Mouse (Mus musculus) left cerebral cortex, adult 2 months (tissue): Measurements from ENCODE around the gene Pex19. TPM values are rescaled to one million over a fixed set of nuclear protein-coding genes. Genes with fewer than 3 reads are reported as not detected.

Experiments
- DNase-seq, 2 experiments: peaks; one replicate each; pipeline ENCODE4 v3.0.0; 2021 to 2022; ENCODE audit warnings: low spot score in 2 of 2, mixed read lengths in 1 of 2; ENCODE audit errors: extremely low spot score in 1 of 2
- H3K27ac ChIP-seq: fragments of 200-600 bp; 2 replicates; pipeline ENCODE4 v1.8.1; 2022
- H3K4me3 ChIP-seq: fragments of 200-600 bp; 2 replicates; pipeline ENCODE4 v1.8.1; 2022
- CTCF ChIP-seq: fragments of 200-600 bp; IDR thresholded peaks from 2 replicates; pipeline ENCODE4 v1.8.1; 2022; ENCODE audit warnings: antibody characterized with exemption, mild to moderate bottlenecking, moderate library complexity
- intact Hi-C: fragments of 180-260 bp; cut with DNase I; formaldehyde crosslinking; loops from one replicate; pipeline ENCODE4 v1.15.1; 2025
- long read RNA-seq, 2 experiments: library from polyadenylated mRNA; stranded (forward); transcript quantifications; one replicate each; pipeline ENCODE4 v2.0.0; 2021; ENCODE audit warnings: borderline mapping rate in 2 of 2
- total RNA-seq, 2 experiments: library from RNA; stranded (reverse); gene quantifications; 2 replicates each; pipeline ENCODE4 v1.2.3; 2021

Pex19 gene
- total RNA-seq = 10 to 100 TPM; 82.8 to 92.4 TPM
- long read RNA-seq, experiment 1, transcript Pex19-201 (8 exons, 1,917 nt) = major isoform, 76 of 115 reads
- long read RNA-seq, experiment 1, partial matches to known transcripts = 3 of 115 reads
- long read RNA-seq, experiment 1, other reads (novel, unspliced or antisense) = 35 of 115 reads
- long read RNA-seq, experiment 2, transcript Pex19-201 (8 exons, 1,917 nt) = major isoform, 53 of 78 reads
- long read RNA-seq, experiment 2, partial matches to known transcripts = 3 of 78 reads
- long read RNA-seq, experiment 2, other reads (novel, unspliced or antisense) = 21 of 78 reads

DNA sequence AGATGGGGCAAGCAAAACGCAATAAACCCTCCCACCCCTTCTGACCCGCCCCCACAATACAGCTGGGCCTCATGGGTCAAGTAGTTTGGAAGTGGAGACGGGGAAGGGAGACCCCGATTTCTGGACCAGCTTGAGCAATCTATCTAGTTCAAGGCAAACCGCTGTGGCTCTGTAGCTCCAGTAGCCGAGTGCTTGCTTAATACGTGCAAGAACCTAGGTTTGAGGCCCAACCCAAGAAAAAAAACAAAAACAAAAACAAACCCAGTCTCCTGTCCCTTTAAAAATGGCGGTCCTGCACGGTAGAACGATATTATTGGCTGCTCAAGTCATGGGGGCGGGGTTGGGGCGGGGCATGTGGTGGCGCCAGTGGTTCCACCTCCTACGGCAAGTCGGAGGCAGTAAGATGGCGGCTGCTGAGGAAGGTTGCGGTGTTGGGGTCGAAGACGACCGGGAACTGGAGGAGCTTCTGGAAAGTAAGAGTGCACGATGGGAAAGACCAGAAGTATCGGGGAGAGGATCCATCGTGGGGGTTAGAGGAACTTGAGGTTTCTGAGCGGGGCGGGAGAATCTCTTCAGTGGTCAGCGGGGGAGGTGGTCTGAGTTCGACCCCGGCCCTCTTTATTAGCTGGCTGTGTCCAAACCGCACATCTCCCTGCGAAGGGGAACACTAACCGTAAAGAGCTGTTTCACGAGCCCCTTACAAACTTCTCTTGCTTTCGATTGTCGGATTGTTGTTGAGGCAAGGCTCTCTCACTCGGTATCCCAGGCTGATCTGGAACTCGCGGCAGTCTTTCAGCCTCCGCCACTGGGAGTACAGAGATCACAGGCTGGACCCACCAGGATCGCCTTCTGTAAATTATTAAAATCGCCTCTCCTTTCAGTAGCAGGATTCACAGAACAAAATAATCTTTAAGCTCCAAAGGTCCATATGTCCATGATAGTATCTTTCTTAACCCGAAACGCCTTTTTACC is at the start of gene Pex19:
Pex19 (plus strand) TSS at position 380 of the 972 bp plus-strand sequence.
- no peak for TF ChIP-seq CTCF
- intact Hi-C loops = loop anchor here (5.0 kb wide), 1 partner anchor 79 kb away; no protein-coding TSS in a partner anchor
- DNase-seq = peak; percentile 75 to 77
- H3K4me3 ChIP-seq = peak within 1 kb of the TSS; percentile 94
- H3K27ac ChIP-seq = peak within 1 kb of the TSS; percentile 77

DNA sequence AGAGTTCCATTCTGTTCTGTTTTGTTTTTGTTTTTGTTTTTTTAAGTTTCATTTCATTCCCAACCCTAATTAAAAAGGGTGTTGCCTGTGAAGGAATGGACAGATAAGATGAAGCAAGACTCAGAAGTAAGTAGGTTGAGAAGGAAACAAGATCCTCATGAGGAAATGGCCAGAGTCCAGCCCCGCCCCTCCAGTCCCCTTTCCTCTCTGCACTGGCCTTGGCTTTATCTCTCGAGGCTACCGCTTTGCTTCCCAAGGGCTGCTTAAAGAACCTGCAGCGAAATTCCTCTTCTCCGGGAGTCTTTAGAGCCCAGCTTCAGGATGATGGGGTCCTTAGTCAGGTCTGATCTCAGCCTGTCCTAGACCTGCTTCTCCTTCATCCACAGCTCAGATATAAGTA is 48.6 kb upstream of the Pex19 start:
- H3K4me3 ChIP-seq = no peak overlapping the region
- TF ChIP-seq CTCF = no peak
- intact Hi-C loops = no loop called here
- no peak for DNase-seq
- H3K27ac ChIP-seq = no peak overlapping the region

DNA sequence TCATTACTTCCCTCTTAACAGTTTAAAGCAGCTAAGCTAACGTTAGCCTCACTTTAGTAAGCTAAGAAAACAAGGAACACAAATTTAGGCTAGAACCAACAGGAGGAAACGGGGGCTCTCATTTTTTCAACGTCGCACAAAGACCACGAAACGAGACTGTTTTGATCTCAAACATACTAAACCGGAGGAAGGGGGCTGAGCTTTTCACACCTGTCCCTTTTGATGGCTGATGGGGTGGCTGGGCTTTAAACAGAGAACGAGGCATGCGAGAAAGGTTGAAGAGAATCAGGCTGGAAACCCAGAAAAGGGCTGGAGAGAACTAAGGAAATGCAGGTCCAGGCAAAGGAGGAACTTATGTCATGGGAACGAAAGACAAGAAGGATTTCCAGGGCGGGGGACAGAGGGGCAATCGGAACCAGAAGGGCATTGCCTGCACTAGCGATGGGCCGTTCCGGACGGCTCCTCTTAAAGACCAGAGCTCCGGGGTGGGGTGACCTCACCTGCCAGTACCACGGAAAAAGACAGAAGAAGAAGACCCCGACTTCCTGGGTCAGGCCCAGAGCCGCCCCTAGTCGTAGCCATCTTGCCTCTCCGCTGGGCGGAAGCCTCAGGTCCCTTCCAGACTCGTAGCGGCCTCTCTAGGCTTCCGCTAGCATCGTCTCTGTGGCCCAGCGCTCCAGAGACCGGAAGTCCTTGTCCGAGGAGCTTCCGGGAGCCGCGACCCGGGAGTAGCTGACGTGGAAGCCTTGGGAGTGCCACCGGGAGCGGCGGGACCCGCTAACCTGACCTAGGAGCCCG is 44.3 kb upstream of the Pex19 start, which contains the start of the genes Copa and Ncstn:
Copa (plus strand) TSS at position 429 of the 798 bp plus-strand sequence.
Ncstn (minus strand) TSS at position 695 of the 798 bp plus-strand sequence.
- Histone ChIP-seq H3K27ac (peak within 1 kb of the TSS; percentile 99), H3K4me3 (peak within 1 kb of the TSS; percentile 91)
- TF ChIP-seq CTCF = peak; percentile 31
- DNase-seq = peak; percentile 90 to 91
- intact Hi-C loops = no loop called here

DNA sequence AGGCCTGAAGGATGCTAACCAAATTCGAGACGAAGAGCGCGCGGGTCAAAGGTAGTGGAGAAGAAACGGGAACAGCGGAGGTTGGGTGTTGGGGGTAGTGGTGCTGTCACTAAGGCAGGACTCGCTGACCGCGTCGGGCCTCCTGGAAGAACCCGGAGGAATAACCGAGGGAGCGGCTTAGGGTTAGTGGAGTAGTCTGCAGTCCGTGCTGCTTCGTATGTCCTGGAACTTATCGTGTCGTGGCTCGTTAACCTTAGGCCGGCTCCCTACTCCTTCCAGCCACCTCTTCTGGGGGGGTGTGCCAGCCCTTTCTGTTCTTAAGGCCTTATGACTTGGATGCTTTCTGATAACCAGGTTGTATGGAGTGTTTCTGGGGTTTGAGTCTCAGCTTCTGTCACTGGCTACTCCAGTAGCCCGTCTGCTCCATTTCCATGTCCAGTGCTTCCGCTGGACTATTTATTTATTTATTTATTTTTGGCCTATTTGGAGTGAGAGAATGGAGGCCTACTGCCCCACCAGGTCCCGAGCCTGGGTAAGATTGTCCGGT is 43.6 kb upstream of the Pex19 start:
- TF ChIP-seq CTCF = no peak
- no peak for DNase-seq
- peak overlapping the region; percentile 99 for H3K27ac ChIP-seq
- peak overlapping the region; percentile 91 for H3K4me3 ChIP-seq
- intact Hi-C loops = no loop called here

DNA sequence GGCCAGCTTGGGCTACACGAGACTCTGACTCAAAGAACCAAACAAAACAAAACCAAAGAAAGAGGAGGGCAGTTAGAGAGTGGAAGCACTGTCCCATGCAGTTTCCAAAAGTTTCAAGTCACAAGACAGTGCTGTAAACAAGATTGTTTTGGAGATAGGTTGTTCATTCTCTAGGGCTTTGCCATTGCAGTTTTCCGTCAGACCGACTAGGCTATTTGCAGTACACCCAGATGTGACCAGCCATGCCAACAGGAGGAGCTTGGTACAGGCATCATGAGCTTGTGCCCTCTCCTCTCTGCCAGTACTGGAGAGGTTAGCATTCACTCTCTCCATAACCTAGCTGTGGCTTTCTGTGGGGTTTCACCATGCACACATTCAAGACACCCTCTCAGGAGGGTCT is 33.0 kb upstream of the Pex19 start:
- no peak overlapping the region for H3K4me3 ChIP-seq
- no peak for DNase-seq
- H3K27ac ChIP-seq = no peak overlapping the region
- no peak for TF ChIP-seq CTCF
- intact Hi-C loops = no loop called here

DNA sequence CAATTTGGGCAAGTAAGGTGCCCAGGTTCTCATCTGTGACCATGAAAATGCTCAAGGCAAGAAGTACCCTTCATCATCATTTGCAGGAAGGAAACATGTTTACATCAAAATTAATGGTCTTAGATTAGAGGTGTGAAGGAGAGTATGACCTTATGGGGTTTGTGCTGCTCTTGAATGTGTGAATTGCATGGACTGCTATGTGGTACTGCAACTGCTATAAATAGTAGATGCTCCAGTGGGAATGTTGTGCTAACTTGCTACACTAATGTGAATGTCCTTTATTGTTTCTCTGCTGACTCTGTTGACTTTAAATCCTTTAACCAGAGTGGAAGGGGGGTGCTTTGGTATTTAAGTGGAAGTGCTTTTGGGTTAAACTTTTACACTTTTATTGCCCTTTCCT is 32.3 kb upstream of the Pex19 start:
- intact Hi-C loops = no loop called here
- Histone ChIP-seq H3K27ac (no peak overlapping the region), H3K4me3 (no peak overlapping the region)
- TF ChIP-seq CTCF = no peak
- DNase-seq = no peak

DNA sequence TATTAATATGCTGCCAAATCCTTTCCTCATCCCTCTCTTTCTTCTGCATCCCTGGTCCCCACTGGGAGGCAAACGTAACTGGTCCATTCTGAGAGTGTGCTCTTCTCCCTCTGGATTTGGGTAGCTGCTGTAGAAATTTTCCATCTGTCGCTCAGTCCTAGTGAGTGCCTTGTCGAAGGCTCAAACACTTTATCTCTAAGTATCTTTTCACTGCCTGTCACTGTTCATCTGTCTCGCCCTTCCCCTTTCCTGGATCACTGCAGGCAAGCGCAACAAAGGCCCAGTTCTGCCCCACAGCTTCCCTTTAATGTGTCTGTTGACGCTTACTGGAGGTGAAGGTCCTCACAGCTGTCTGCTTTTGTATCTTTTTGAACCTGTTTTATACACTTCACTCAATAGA is 31.4 kb upstream of the Pex19 start:
- Histone ChIP-seq H3K4me3 (no peak overlapping the region), H3K27ac (no peak overlapping the region)
- intact Hi-C loops = no loop called here
- TF ChIP-seq CTCF = no peak
- DNase-seq = no peak

DNA sequence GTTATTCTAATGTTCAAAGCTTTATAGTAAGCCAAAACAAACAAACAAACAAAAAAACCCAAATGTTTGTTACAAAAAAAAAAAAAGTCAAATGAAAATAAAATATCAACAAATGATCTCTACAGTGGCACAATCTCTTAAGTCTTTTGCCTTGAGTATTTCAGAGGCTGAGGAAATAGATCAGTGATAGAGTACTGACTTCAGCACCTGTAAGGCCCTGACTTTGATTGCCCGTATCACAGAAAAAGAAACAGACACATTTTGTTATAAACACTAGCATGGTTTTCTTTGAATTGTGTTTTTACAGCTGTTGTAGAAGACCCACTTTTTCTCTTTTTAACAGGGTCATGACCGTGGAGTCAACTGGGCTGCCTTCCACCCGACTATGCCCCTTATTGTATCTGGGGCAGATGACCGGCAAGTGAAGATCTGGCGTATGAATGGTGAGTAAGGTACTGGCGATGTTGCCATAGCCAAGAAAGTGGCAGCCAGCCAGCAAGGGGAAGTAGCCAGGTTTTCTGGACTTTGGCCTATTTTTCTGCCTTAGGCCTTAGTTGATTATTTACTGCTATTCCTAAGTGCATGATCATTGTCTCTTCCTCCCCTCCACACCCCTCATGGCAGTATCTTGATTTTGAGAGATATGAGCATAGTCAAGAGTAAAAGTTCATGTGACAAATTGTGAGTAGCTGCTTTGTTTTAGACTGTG is 27.1 kb upstream of the Pex19 start:
- H3K27ac ChIP-seq = no peak overlapping the region
- no peak for TF ChIP-seq CTCF
- H3K4me3 ChIP-seq = no peak overlapping the region
- no peak for DNase-seq
- intact Hi-C loops = no loop called here

DNA sequence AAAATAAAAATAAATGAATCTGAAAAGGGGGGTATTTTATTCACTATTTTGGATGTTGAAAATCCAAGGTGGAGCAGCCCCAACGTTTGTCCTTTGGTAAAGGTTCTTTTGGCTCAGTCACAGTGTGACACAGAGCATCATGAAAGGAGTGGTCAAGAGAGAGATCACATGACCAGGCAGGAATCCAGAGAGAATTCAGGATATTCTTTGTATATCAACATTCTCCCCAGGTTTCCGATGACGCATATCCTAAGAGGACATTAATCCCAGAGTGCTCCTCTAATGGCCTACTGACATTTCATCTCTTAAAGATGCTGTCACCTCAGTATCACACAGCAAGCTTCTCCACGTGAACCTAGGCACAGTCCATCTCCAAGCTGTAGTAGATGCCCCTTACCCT is 22.9 kb upstream of the Pex19 start:
- Histone ChIP-seq H3K4me3 (no peak overlapping the region), H3K27ac (no peak overlapping the region)
- intact Hi-C loops = no loop called here
- TF ChIP-seq CTCF = no peak
- no peak for DNase-seq

DNA sequence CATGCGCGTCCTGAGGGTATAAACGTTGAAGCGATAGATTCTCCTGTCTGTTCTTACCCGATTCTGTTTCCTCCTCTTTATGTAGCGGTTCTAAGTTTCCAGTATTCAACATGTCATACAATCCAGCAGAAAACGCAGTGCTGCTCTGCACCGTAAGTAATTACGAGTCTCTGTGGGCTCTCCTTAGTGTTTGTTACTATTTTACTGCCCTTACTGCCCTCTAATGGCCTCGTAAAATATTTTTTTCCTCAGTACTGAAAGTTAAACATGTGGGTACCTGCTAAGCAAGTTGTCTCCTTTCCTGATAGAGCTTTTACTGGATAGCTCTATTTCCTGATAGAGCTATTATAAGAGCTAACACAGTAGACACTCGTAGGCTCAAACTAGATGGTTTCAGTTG is 21.5 kb upstream of the Pex19 start:
- H3K4me3 ChIP-seq = no peak overlapping the region
- DNase-seq = no peak
- intact Hi-C loops = no loop called here
- no peak overlapping the region for H3K27ac ChIP-seq
- no peak; the same call in 1 of the 2 replicates for TF ChIP-seq CTCF
